Mouse (Mus musculus) forebrain, embryonic 13.5 days (tissue): Measurements from ENCODE around the gene Zfp189. TPM values are rescaled to one million over a fixed set of nuclear protein-coding genes. Genes with fewer than 3 reads are reported as not detected.

Experiments used
- polyA plus RNA-seq: library from polyadenylated mRNA; unstranded; fragments of >200 nt; fragmentation: Nextera tagmentation; extraction: Ambion mirVana; gene quantifications from 2 replicates; pipeline ENCODE4 v1.2.1, GENCODE M21; 2015

Zfp189 gene
- polyA plus RNA-seq, 1 experiment from 2014 or later = 13.3 TPM

Other genes with a start within 250 kb of the Zfp189 start
- not detected in 2 replicates for gene Acnat2, start 113.0 kb upstream of the Zfp189 start, polyA plus RNA-seq
- gene Acnat1, start 47.3 kb upstream of the Zfp189 start, polyA plus RNA-seq = not detected in 2 replicates
- 0.14 TPM in 1 of 2 replicates, not detected in the other for gene Baat, start 14.6 kb upstream of the Zfp189 start, polyA plus RNA-seq
- 82.1 and 82.3 TPM in 2 replicates for gene Mrpl50, start 83 bp upstream of the Zfp189 start, polyA plus RNA-seq
- 0.23 TPM in 2 replicates for gene Aldob, start 28.4 kb downstream of the Zfp189 start, polyA plus RNA-seq
- 27.0 and 30.0 TPM in 2 replicates for gene Tmem246, start 76.7 kb downstream of the Zfp189 start, polyA plus RNA-seq
- gene Rnf20, start 110.8 kb downstream of the Zfp189 start, polyA plus RNA-seq = 66.3 and 68.5 TPM in 2 replicates
- 0.09 TPM in 1 of 2 replicates, not detected in the other for gene Ppp3r2, start 160.8 kb downstream of the Zfp189 start, polyA plus RNA-seq